Mouse (Mus musculus): ENCODE measurements around the gene Cacng3. TPM values are rescaled to one million over a fixed set of nuclear protein-coding genes. Genes with fewer than 3 reads are reported as not detected.

Gene Cacng3
- total and polyA plus RNA-seq, 2 experiments from 2014 or later, result 12.6 to 28.2 TPM

DNA sequence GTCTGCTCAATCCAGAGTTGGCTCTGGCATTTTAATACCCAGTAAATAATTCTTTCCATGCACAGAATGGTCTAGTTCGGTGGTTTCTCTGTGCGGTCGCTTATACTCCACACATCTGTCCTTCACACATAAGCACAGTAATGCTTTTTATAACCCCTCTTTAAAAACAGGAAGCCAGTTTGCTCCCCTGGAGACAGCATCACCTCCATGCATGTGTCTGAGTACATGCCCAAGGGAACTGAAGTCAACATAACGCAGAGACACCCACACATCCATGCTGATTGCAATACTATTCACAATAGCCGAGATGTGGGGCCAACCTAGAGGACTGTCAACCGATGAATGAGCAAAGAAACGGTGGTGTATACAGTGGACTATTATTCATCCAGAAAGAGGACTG lies 147.3 kb downstream of the Cacng3 start:
- no peaks in the 10 kb centered on the region for H3K27me3 ChIP-seq (ENCODE audit: insufficient read depth, low read length)
- H3K36me3 ChIP-seq (ENCODE audit: insufficient read depth), result no peaks in the 10 kb centered on the region
- H3K4me1 ChIP-seq (ENCODE audit: insufficient read depth), result no peaks in the 10 kb centered on the region
- DNase-seq, result no peak
- ATAC-seq, result no peak
- H3K4me2 ChIP-seq (ENCODE audit: low read depth), result no peak overlapping the region
- H3K27ac ChIP-seq (ENCODE audit: low read depth, low read length), result no peak overlapping the region
- H3K4me3 ChIP-seq (ENCODE audit: low read depth, low read length), result no peak overlapping the region
- WGBS, result 88% methylated on average over 7 of the region's 7 CpGs
- no peak overlapping the region for H3K9ac ChIP-seq
- no peaks in the 10 kb centered on the region for H3K9me3 ChIP-seq (ENCODE audit: low read length)
- TF ChIP-seq CTCF (IDR thresholded peaks at IDR 0.05; ENCODE audit: low read depth), result no peak
